Mouse (Mus musculus): ENCODE measurements at regions not wholly inside any gene's neighbourhood (a gene's known extent, or its start where the extent isn't known, plus 50 kb on each side); places are given as distances from the start of the nearest gene placed in this dataset.

GRCm38 (mm10) chr8:31762091-31762490, 1666.4 kb upstream of the 5930422O12Rik start:
- Histone ChIP-seq H3K27me3 (ENCODE audit: control insufficient read depth, insufficient read depth, low read length) (no peaks in the 10 kb centered on the region), H3K4me3 (ENCODE audit: low read length) (no peak overlapping the region), H3K9ac (ENCODE audit: low read depth, low read length) (no peak overlapping the region), H3K4me2 (replicated peaks; ENCODE audit: low read depth, low read length) (no peak overlapping the region), H3K36me3 (ENCODE audit: control insufficient read depth, insufficient read depth, low read length) (no peaks in the 10 kb centered on the region), H3K4me1 (ENCODE audit: control insufficient read depth, insufficient read depth, low read length) (no peaks in the 10 kb centered on the region), H3K27ac (ENCODE audit: low read depth, low read length) (no peak overlapping the region), H3K9me3 (ENCODE audit: control insufficient read depth, low read length) (no peaks in the 10 kb centered on the region)
- no peak for ATAC-seq (ENCODE audit: low FRiP score, low TSS enrichment)
- WGBS = 83% methylated on average over 6 of the region's 6 CpGs
